Mouse (Mus musculus): ENCODE results near the gene Sptan1. TPM values are rescaled to one million over a fixed set of nuclear protein-coding genes. Genes with fewer than 3 reads are reported as not detected.
"Not testable (repeated sequence)": the region's sequence is repeated elsewhere in the genome, so short reads cannot be mapped to it uniquely, and the experiment has no call there.

Sptan1 gene
- polyA plus RNA-seq, 1 experiment from 2014 or later, result 90.0 TPM

GRCm38 (mm10) chr2:30047127-30047526, 81.8 kb downstream of the Sptan1 start:
- no peak for ATAC-seq (ENCODE audit: insufficient number of reproducible peaks, insufficient read depth, low FRiP score, low TSS enrichment, low read depth)
- no peaks in the 10 kb centered on the region for H3K27me3 ChIP-seq
- no peaks in the 10 kb centered on the region for H3K9me3 ChIP-seq
- H3K27ac ChIP-seq, result no peak overlapping the region
- H3K4me3 ChIP-seq (replicated peaks), result no peak overlapping the region
- H3K4me2 ChIP-seq, result no peak overlapping the region
- peaks cover 17% of the 10 kb centered on the region for H3K36me3 ChIP-seq
- peaks cover 7% of the 10 kb centered on the region; the same call in 1 of the 2 replicates for H3K4me1 ChIP-seq (replicated peaks)
- 92% methylated on average over 6 of the region's 6 CpGs for WGBS
- H3K9ac ChIP-seq (replicated peaks), result no peak overlapping the region

- peak overlapping the region; percentile 80 for H3K4me3 ChIP-seq (replicated peaks)
- H3K27me3 ChIP-seq, result no peaks in the 10 kb centered on the region
- no peaks in the 10 kb centered on the region for H3K9me3 ChIP-seq
- peak overlapping the region; percentile 72 for H3K4me2 ChIP-seq
- no peak for ATAC-seq (ENCODE audit: insufficient number of reproducible peaks, insufficient read depth, low FRiP score, low TSS enrichment, low read depth)
- H3K9ac ChIP-seq (replicated peaks), result peak overlapping the region; percentile 76
- WGBS, result 60% methylated on average over 11 of the region's 11 CpGs
- peaks cover 17% of the 10 kb centered on the region for H3K36me3 ChIP-seq
- H3K4me1 ChIP-seq (replicated peaks), result peaks cover 7% of the 10 kb centered on the region; the same call in 1 of the 2 replicates
- peak overlapping the region; percentile 90; the same call in 1 of the 2 replicates for H3K27ac ChIP-seq
Observed at GRCm38 (mm10) chr2:30048101-30048501, 82.7 kb downstream of the Sptan1 start.

GRCm38 (mm10) chr2:30048699-30049388, 83.5 kb downstream of the Sptan1 start, which contains the start of gene Wdr34:
Gene Wdr34, minus strand, starts transcription at chr2:30048881.
- WGBS, result 1% methylated on average over 54 of the region's 54 CpGs
- H3K36me3 ChIP-seq, result peaks cover 17% of the 10 kb centered on the region

GRCm38 (mm10) chr2:30049831-30050230, 84.5 kb downstream of the Sptan1 start:
- Histone ChIP-seq H3K27ac (no peak overlapping the region), H3K27me3 (no peaks in the 10 kb centered on the region), H3K36me3 (peaks cover 13% of the 10 kb centered on the region), H3K4me2 (no peak overlapping the region), H3K4me3 (replicated peaks) (no peak overlapping the region), H3K4me1 (replicated peaks) (peaks cover 7% of the 10 kb centered on the region; the same call in 1 of the 2 replicates), H3K9ac (replicated peaks) (no peak overlapping the region; the same call in 1 of the 2 replicates), H3K9me3 (no peaks in the 10 kb centered on the region)
- ATAC-seq (ENCODE audit: insufficient number of reproducible peaks, insufficient read depth, low FRiP score, low TSS enrichment, low read depth), result no peak
- WGBS, result 84% methylated on average over 3 of the region's 3 CpGs

More at GRCm38 (mm10) chr2:30048699-30049388, 83.5 kb downstream of the Sptan1 start, which contains the start of gene Wdr34:
- Histone ChIP-seq H3K9ac (replicated peaks) (peak within 1 kb of the TSS; percentile 76), H3K4me3 (replicated peaks) (peak within 1 kb of the TSS; percentile 80), H3K27ac (peak within 1 kb of the TSS; percentile 90), H3K4me1 (replicated peaks) (peaks cover 7% of the 10 kb centered on the region; the same call in 1 of the 2 replicates), H3K27me3 (no peaks in the 10 kb centered on the region), H3K4me2 (peak within 1 kb of the TSS; percentile 72), H3K9me3 (no peaks in the 10 kb centered on the region)
- peak; percentile 79 for ATAC-seq (ENCODE audit: insufficient number of reproducible peaks, insufficient read depth, low FRiP score, low TSS enrichment, low read depth)

GRCm38 (mm10) chr2:30051992-30052761, 86.8 kb downstream of the Sptan1 start:
- peaks cover 10% of the 10 kb centered on the region; the same call in 1 of the 2 replicates for H3K4me1 ChIP-seq (replicated peaks)
- H3K9ac ChIP-seq (replicated peaks), result no peak overlapping the region
- ATAC-seq (ENCODE audit: insufficient number of reproducible peaks, insufficient read depth, low FRiP score, low TSS enrichment, low read depth), result no peak
- H3K36me3 ChIP-seq, result no peaks in the 10 kb centered on the region
- no peaks in the 10 kb centered on the region for H3K27me3 ChIP-seq
- no peaks in the 10 kb centered on the region for H3K9me3 ChIP-seq
- H3K27ac ChIP-seq, result no peak overlapping the region
- WGBS, result 53% methylated on average over 6 of the region's 6 CpGs
- H3K4me3 ChIP-seq (replicated peaks), result no peak overlapping the region
- H3K4me2 ChIP-seq, result no peak overlapping the region

- not testable (repeated sequence) for H3K27me3 ChIP-seq; H3K4me2 ChIP-seq; ATAC-seq (ENCODE audit: insufficient number of reproducible peaks, insufficient read depth, low FRiP score, low TSS enrichment, low read depth); H3K36me3 ChIP-seq; H3K4me3 ChIP-seq (replicated peaks); H3K27ac ChIP-seq; H3K9me3 ChIP-seq; H3K4me1 ChIP-seq (replicated peaks); H3K9ac ChIP-seq (replicated peaks)
- 95% methylated on average over 3 of the region's 3 CpGs for WGBS
Observed at GRCm38 (mm10) chr2:30055310-30055709, 90.0 kb downstream of the Sptan1 start.

- H3K4me2 ChIP-seq, result no peak overlapping the region
- H3K27ac ChIP-seq, result no peak overlapping the region
- no peak overlapping the region for H3K4me3 ChIP-seq (replicated peaks)
- ATAC-seq (ENCODE audit: insufficient number of reproducible peaks, insufficient read depth, low FRiP score, low TSS enrichment, low read depth), result no peak
- WGBS, result 91% methylated on average over 3 of the region's 3 CpGs
- H3K36me3 ChIP-seq, result no peaks in the 10 kb centered on the region
- no peaks in the 10 kb centered on the region for H3K27me3 ChIP-seq
- H3K9me3 ChIP-seq, result no peaks in the 10 kb centered on the region
- peaks cover 13% of the 10 kb centered on the region; the same call in 1 of the 2 replicates for H3K4me1 ChIP-seq (replicated peaks)
- no peak overlapping the region for H3K9ac ChIP-seq (replicated peaks)
Observed at GRCm38 (mm10) chr2:30056736-30057135, 91.4 kb downstream of the Sptan1 start.

GRCm38 (mm10) chr2:30057223-30057904, 92.0 kb downstream of the Sptan1 start, which contains the start of gene Set:
Gene Set, plus strand, starts transcription at chr2:30057378.
- H3K4me2 ChIP-seq, result no peak within 1 kb of the TSS
- peaks cover 13% of the 10 kb centered on the region; the same call in 1 of the 2 replicates for H3K4me1 ChIP-seq (replicated peaks)
- H3K27ac ChIP-seq, result no peak within 1 kb of the TSS
- 39% methylated on average over 12 of the region's 12 CpGs for WGBS
- no peak within 1 kb of the TSS for H3K9ac ChIP-seq (replicated peaks)
- H3K9me3 ChIP-seq, result no peaks in the 10 kb centered on the region
- no peak for ATAC-seq (ENCODE audit: insufficient number of reproducible peaks, insufficient read depth, low FRiP score, low TSS enrichment, low read depth)
- H3K36me3 ChIP-seq, result no peaks in the 10 kb centered on the region
- no peak within 1 kb of the TSS for H3K4me3 ChIP-seq (replicated peaks)
- no peaks in the 10 kb centered on the region for H3K27me3 ChIP-seq

GRCm38 (mm10) chr2:30058418-30058817, 93.1 kb downstream of the Sptan1 start:
- H3K4me2 ChIP-seq, result no peak overlapping the region
- H3K9me3 ChIP-seq, result no peaks in the 10 kb centered on the region
- 57% methylated on average over 5 of the region's 5 CpGs for WGBS
- H3K4me1 ChIP-seq (replicated peaks), result peaks cover 17% of the 10 kb centered on the region
- H3K27me3 ChIP-seq, result no peaks in the 10 kb centered on the region
- ATAC-seq (ENCODE audit: insufficient number of reproducible peaks, insufficient read depth, low FRiP score, low TSS enrichment, low read depth), result no peak
- H3K36me3 ChIP-seq, result no peaks in the 10 kb centered on the region
- H3K9ac ChIP-seq (replicated peaks), result no peak overlapping the region
- H3K4me3 ChIP-seq (replicated peaks), result no peak overlapping the region
- no peak overlapping the region for H3K27ac ChIP-seq

- ATAC-seq (ENCODE audit: insufficient number of reproducible peaks, insufficient read depth, low FRiP score, low TSS enrichment, low read depth), result 0 out of 2 replicates have a peak, but pooled peaks have one; percentile 13
- Histone ChIP-seq H3K9ac (replicated peaks) (peak overlapping the region; percentile 81), H3K27me3 (no peaks in the 10 kb centered on the region), H3K36me3 (no peaks in the 10 kb centered on the region), H3K27ac (peak overlapping the region; percentile 96), H3K4me3 (replicated peaks) (peak overlapping the region; percentile 62), H3K4me1 (replicated peaks) (peaks cover 39% of the 10 kb centered on the region), H3K4me2 (peak overlapping the region; percentile 85), H3K9me3 (no peaks in the 10 kb centered on the region)
- 8% methylated on average over 37 of the region's 37 CpGs for WGBS
Observed at GRCm38 (mm10) chr2:30061215-30062166, 96.1 kb downstream of the Sptan1 start.
